Mouse (Mus musculus) limb, embryonic 12.5 days (tissue): ENCODE measurements at regions not wholly inside any gene's neighbourhood (a gene's known extent, or its start where the extent isn't known, plus 50 kb on each side); places are given as distances from the start of the nearest gene placed in this dataset.

Experiments
- ATAC-seq: fragments of 200-750 bp; cut with Nextera tagmentation; 2 replicates; pipeline ENCODE4 v1.8.0; 2017; ENCODE audit warnings: low read depth, moderate TSS enrichment; ENCODE audit not compliant: insufficient number of reproducible peaks, insufficient read depth, low FRiP score, low TSS enrichment
- H3K27ac ChIP-seq: fragments of 300-500 bp; sonication (generic); 2 replicates; pipeline ENCODE4 v1.5.1; 2016; ENCODE audit warnings: mild to moderate bottlenecking, moderate library complexity
- H3K27me3 ChIP-seq: fragments of 300-500 bp; sonication (generic); 2 replicates; pipeline ENCODE4 v1.6.1; 2016; ENCODE audit warnings: mild to moderate bottlenecking, moderate library complexity
- H3K36me3 ChIP-seq: fragments of 300-500 bp; sonication (generic); 2 replicates; pipeline ENCODE4 v1.6.1; 2016; ENCODE audit warnings: mild to moderate bottlenecking, moderate library complexity
- H3K4me1 ChIP-seq: fragments of 300-500 bp; sonication (generic); replicated peaks from 2 replicates; pipeline ENCODE4 v1.6.1; 2016
- H3K4me2 ChIP-seq: fragments of 300-500 bp; sonication (generic); 2 replicates; pipeline ENCODE4 v1.6.1; 2016; ENCODE audit warnings: mild to moderate bottlenecking, moderate library complexity
- H3K4me3 ChIP-seq: fragments of 300-500 bp; sonication (generic); replicated peaks from 2 replicates; pipeline ENCODE4 v1.5.1; 2016; ENCODE audit warnings: mild to moderate bottlenecking
- H3K9ac ChIP-seq: fragments of 300-500 bp; sonication (generic); replicated peaks from 2 replicates; pipeline ENCODE4 v1.6.1; 2016; ENCODE audit warnings: mild to moderate bottlenecking, moderate library complexity
- H3K9me3 ChIP-seq: fragments of 300-500 bp; sonication (generic); 2 replicates; pipeline ENCODE4 v1.6.1; 2016; ENCODE audit warnings: mild to moderate bottlenecking, moderate library complexity
- WGBS: fragments of 180-500 bp; shearing (Covaris S2); methylation state at CpG from one replicate; pipeline ENCODE4 v1.1.7; 2016; 5-methylcytosine and 5-hydroxymethylcytosine counted together

DNA sequence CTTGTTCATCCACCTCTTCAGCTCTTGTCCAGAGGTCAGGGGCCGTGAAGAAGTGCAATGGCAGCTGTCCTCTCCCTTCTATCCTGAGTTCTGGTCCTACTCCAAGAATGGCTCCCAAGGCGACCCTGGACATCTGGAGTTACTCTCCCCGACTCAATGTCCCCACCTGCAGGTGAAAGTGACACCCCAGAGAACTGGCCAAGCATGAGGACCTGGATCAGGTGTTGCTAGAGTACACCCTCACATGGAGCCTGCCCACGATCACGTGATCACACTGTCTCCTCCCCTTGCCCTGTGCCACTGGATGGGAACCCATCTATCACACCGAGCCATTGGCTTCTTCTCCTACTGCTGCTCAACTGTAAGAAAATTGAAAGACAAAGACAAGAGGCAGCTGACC lies 122.7 kb upstream of the Aldh1b1 start:
- Histone ChIP-seq H3K36me3 (no peaks in the 10 kb centered on the region), H3K4me3 (no peak overlapping the region), H3K27me3 (peaks cover 12% of the 10 kb centered on the region), H3K4me1 (no peaks in the 10 kb centered on the region; the same call in 1 of the 2 replicates), H3K4me2 (no peak overlapping the region), H3K9ac (no peak overlapping the region), H3K9me3 (no peaks in the 10 kb centered on the region), H3K27ac (no peak overlapping the region)
- WGBS, result 72% methylated on average over 6 of the region's 6 CpGs
- no peak for ATAC-seq

DNA sequence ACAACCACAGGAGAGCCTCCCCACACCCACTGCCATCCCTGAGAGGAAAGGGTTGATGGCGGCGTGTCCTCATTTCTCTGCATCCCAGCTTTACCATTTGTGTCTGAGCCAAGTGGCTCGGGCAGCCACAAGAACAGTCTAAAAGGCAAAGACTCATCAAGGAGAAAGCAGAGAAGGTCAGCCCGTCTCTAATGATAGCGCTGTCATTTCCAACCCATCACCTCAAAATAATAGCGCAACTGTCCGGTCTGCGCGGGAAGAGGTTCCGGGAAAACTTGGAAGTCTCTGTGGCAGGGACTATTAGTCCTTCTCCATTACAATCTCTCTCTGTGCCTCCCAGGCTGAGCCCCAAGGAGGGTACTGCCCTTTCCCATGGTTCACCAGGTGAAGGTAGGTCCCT lies 124.5 kb upstream of the Aldh1b1 start:
- Histone ChIP-seq H3K36me3 (no peaks in the 10 kb centered on the region), H3K27ac (no peak overlapping the region), H3K4me3 (no peak overlapping the region), H3K27me3 (peaks cover 12% of the 10 kb centered on the region), H3K4me1 (no peaks in the 10 kb centered on the region; the same call in 1 of the 2 replicates), H3K4me2 (no peak overlapping the region), H3K9me3 (no peaks in the 10 kb centered on the region), H3K9ac (no peak overlapping the region)
- WGBS, result 93% methylated on average over 10 of the region's 10 CpGs
- no peak for ATAC-seq

DNA sequence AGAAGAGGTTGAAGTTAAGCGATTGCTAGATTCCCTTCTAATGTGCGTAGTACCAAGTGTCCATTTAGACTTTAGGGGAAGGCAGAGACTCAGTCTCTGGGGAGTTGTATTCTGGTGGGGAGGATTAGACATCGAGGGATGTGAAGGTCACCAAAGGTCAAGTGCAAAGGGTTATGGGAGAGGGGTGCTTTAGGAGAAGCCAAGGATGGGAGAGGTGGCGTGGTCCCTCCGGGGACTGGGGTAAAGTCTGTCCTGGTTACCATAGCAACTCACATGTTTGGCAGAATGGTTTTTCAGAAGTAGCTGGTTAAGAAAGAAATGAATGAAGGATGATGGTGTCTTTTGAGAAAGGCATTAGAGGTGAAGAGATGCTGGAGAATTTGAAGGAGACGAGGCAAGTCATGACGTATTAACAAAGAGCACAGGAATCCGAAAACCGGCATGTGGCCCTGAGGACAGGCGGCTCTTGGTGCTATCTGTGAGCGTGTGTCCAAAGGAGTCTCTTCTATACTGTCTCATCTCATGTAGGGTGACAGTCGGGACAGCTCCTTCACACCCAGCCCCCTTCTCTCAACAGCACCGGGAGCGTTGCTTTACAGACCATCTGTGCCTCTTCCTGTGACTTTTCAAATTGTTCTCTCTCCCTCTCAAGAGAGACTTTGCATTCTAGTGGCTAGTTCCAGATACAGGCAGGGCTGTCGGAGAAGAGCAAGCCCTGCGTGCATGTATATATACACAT lies 125.6 kb upstream of the Aldh1b1 start:
- ATAC-seq, result no peak

DNA sequence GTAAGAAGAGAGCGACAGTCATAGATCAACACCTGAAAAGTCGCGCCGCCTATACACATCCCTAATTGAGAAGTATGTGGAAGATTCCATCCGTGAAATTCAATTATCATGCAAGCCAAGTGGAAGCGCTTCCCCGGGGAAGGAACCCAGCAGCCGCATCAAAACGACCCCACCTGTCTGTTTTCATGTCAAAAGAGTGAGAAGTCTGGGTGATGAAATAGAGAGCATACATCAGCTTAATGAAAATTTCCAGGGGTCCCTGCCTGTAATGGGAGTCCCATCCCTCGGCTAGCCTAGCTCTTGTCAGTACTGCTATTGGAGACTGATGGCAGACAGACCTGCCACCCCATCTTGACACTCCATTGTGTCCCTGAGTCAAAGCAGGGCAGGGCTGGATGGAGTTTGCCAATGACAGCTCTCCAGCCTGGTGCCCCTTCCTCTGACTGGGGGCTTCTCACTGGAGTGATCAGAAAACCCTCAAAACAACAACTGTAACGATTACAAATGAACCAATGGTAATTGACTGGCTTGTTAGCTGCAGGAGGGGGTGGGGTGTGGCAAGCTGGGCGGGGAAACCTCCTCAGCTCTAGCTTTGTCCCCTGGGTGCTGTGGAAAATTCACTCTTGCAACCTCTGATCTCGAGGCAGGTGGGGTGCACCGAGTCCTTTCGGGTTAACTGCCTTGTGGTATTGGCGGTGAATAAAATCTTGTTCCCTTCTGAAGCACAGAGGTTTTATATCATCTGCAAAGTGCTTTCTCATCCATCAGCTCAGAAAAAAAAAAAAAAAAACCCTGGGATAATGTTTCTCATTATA lies 126.4 kb upstream of the Aldh1b1 start:
- Histone ChIP-seq H3K4me2 (no peak overlapping the region), H3K27ac (no peak overlapping the region), H3K27me3 (peaks cover 12% of the 10 kb centered on the region), H3K4me3 (no peak overlapping the region), H3K9me3 (no peaks in the 10 kb centered on the region), H3K36me3 (no peaks in the 10 kb centered on the region), H3K9ac (no peak overlapping the region), H3K4me1 (no peaks in the 10 kb centered on the region; the same call in 1 of the 2 replicates)
- 50% methylated on average over 16 of the region's 16 CpGs for WGBS
- ATAC-seq, result no peak

More for the DNA sequence above, 125.6 kb upstream of the Aldh1b1 start:
- Histone ChIP-seq H3K9me3 (no peaks in the 10 kb centered on the region), H3K9ac (no peak overlapping the region), H3K36me3 (no peaks in the 10 kb centered on the region), H3K4me1 (no peaks in the 10 kb centered on the region; the same call in 1 of the 2 replicates), H3K27me3 (peaks cover 12% of the 10 kb centered on the region), H3K4me2 (no peak overlapping the region), H3K27ac (no peak overlapping the region), H3K4me3 (no peak overlapping the region)
- WGBS, result 64% methylated on average over 16 of the region's 16 CpGs

DNA sequence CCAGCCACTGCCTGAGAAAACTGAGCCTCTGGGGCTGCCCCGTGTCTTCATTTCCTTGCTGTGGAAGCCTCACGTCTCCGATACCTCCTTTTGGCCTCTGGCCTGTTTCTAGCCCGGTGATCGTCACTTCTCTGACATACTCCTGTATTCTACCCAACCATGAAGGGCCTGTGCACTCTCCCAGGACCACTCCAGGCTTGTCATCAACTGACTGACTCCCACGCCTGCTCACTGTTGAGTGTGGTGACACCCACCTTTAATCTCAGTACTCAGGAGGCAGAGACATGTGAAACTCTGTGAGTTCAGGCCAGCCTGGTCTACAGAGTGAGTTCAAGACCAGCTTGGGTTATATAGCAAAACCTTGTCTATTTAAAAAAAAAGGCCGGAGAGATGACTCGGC lies 132.1 kb upstream of the Shb start:
- no peaks in the 10 kb centered on the region; the same call in 1 of the 2 replicates for H3K27me3 ChIP-seq
- no peak overlapping the region for H3K27ac ChIP-seq
- no peaks in the 10 kb centered on the region for H3K36me3 ChIP-seq
- H3K9me3 ChIP-seq, result no peaks in the 10 kb centered on the region
- no peak overlapping the region for H3K9ac ChIP-seq
- no peak overlapping the region for H3K4me2 ChIP-seq
- no peak overlapping the region for H3K4me3 ChIP-seq
- ATAC-seq, result no peak
- H3K4me1 ChIP-seq, result no peaks in the 10 kb centered on the region
- 87% methylated on average over 8 of the region's 8 CpGs for WGBS

DNA sequence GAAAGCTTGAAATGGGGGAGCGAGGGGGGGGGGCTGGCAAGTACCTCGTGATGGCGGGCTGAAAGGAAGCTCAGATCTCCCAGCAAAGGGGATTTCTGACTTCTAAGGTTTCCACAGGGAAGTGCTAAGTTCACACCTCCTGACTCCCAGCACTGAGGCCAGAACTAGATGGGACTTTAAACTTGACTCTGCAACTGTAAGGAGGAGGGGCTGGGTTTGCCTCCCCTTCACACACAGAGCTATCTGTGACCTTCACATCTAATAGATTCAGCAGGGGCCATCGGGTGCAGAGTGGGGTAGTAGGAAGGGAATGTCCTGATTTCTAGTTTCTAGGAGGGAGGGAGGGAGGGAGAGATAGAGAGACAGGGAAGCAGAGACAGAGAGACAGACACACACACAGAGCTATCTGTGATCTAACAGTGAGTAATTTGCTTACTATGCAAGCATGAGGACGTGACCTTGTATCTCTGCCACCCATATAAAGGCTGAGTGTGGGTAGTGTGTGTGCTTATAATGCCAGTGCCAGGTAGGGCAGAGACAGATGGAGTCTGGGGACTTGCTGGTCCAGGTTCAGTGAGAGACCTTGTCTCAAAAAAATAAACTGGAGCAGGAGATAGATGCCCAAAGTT lies 125.2 kb upstream of the Shb start:
- Histone ChIP-seq H3K27ac (no peak overlapping the region), H3K9me3 (no peaks in the 10 kb centered on the region), H3K4me2 (no peak overlapping the region), H3K4me1 (peaks cover 38% of the 10 kb centered on the region), H3K9ac (no peak overlapping the region), H3K4me3 (no peak overlapping the region), H3K36me3 (no peaks in the 10 kb centered on the region), H3K27me3 (no peaks in the 10 kb centered on the region)
- WGBS, result 14% methylated on average over 5 of the region's 5 CpGs
- ATAC-seq, result no peak

DNA sequence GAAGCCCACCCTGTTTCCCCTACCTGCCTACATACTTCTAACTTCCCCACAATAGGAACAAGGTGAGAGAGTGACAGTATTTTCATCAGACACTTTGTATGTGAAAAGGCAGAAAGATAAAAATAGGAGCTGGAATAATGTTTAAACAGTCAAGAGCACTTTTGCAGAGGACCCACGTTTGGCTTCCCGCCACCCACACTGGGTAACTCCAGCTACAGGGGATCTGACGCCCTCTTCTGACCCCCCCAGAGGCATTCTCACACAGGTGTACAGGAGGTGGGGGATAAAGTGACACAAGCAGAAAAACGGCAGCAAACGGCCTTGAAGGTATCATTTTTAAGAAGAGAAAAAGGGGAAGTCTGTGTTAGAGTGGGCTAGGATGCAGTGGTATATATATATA lies 123.5 kb upstream of the Shb start:
- H3K9ac ChIP-seq, result no peak overlapping the region
- no peaks in the 10 kb centered on the region for H3K27me3 ChIP-seq
- H3K9me3 ChIP-seq, result no peaks in the 10 kb centered on the region
- H3K4me3 ChIP-seq, result no peak overlapping the region
- H3K4me2 ChIP-seq, result no peak overlapping the region
- no peak overlapping the region for H3K27ac ChIP-seq
- 57% methylated on average over 5 of the region's 5 CpGs for WGBS
- H3K36me3 ChIP-seq, result no peaks in the 10 kb centered on the region
- ATAC-seq, result no peak
- H3K4me1 ChIP-seq, result peaks cover 38% of the 10 kb centered on the region

DNA sequence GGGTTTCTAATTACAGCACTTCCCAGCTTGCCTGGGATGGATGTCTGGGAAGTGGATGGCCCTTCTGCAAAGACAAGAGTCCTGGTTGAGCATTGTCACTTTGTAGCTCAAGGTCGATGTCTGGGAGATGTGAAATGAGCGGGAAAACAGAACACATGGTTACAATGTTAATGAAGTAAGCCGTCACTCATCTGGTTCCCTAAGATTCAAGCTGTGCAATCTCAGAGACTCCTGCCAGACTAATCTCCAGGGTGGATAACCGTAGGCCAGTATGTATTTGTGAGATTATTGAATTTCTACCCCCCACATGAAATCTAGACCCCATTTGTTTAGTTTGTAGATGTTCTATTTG lies 122.5 kb upstream of the Shb start:
- Histone ChIP-seq H3K4me3 (no peak overlapping the region), H3K9me3 (no peaks in the 10 kb centered on the region), H3K4me1 (peaks cover 38% of the 10 kb centered on the region), H3K36me3 (no peaks in the 10 kb centered on the region), H3K27ac (no peak overlapping the region), H3K9ac (no peak overlapping the region), H3K4me2 (peak overlapping the region; percentile 39), H3K27me3 (no peaks in the 10 kb centered on the region)
- ATAC-seq, result no peak
- 11% methylated on average over 4 of the region's 4 CpGs for WGBS

DNA sequence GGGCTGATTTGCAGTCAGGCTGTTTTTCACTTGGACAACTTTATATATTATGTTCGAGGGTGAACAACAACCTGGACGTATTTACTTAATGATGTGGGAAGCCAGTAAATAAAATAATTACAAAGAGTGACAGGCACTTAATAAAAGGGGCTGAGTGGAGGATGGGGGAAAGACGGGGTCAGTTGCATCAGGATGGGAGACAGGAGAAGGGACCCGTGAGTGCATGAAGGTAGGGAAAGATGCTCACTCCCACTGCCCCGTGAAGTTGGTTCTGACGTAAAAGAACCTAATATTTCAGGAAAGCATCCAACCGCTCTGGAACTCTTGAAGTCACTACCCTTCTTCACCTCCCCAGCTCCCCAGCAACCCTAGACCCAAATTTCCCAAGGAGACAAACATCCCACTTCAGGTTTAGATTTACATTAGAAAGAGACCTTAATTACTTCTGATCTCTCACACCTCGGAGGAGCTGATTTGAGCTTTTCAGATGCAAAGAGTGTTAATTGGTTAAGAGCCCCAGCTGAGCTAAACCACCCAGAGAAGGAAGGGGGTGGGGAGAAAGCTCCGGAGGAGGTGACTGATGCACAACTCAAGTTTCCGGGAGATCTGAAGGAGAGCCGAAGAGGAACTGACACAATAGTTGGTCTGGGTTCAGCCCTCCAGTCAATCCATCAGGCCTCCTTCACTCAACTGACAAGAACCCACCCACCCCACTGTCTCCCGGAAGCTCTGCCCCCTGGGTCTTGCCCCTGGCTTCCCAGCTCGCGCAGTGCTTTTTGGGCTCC lies 121.9 kb upstream of the Shb start:
- Histone ChIP-seq H3K9ac (no peak overlapping the region), H3K4me3 (no peak overlapping the region), H3K36me3 (no peaks in the 10 kb centered on the region), H3K9me3 (no peaks in the 10 kb centered on the region), H3K4me2 (peak overlapping the region; percentile 39), H3K4me1 (peaks cover 38% of the 10 kb centered on the region), H3K27ac (no peak overlapping the region), H3K27me3 (no peaks in the 10 kb centered on the region)
- no peak for ATAC-seq
- 5% methylated on average over 14 of the region's 14 CpGs for WGBS

DNA sequence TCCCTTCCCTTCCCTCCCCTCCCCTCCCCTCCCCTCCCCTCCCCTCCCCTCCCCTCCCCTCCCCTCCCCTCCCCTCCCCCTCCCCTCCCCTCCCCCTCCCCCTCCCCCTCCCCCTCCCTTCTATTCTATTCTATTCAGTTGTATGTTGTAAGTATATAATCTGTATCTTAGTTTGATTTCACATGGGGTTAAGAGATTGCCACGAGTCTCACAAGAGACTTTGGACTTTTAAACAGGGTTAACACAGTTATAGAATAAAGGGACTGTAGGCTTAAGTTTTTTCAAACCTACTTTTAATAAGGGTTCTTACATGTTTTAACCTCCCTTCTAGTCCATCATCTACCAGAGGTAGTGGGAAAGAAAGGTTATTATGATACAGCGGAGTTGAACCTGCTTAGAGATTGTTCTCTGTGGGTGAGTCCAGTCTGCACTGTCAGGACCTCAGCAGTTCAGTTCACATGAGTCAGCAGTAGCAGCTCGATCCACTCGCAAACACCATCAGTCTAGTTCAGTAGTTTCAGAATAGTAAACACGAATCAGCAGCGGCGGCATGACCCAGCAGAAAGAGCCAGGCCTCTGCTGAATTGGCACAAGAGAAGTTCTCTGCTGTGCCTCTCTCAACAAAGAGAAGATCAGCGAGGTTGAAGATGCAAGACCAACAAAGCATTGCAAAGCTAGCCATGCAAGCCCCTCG lies 116.8 kb upstream of the Shb start:
- Histone ChIP-seq H3K4me3 (no peak overlapping the region), H3K9me3 (no peaks in the 10 kb centered on the region), H3K27me3 (no peaks in the 10 kb centered on the region), H3K4me1 (peaks cover 5% of the 10 kb centered on the region), H3K36me3 (no peaks in the 10 kb centered on the region), H3K27ac (no peak overlapping the region), H3K9ac (no peak overlapping the region), H3K4me2 (no peak overlapping the region)
- no peak for ATAC-seq
- 90% methylated on average over 9 of the region's 9 CpGs for WGBS
